Mouse (Mus musculus) heart, embryonic 13.5 days (tissue): Measurements from ENCODE around the gene Agbl4. TPM values are rescaled to one million over a fixed set of nuclear protein-coding genes. Genes with fewer than 3 reads are reported as not detected.

ENCODE experiments used
- ATAC-seq: fragments of 200-750 bp; cut with Nextera tagmentation; 2 replicates; pipeline ENCODE4 v1.8.0; 2017; ENCODE audit warnings: moderate TSS enrichment; ENCODE audit not compliant: insufficient number of reproducible peaks, low FRiP score, low TSS enrichment; ENCODE audit errors: extremely low read depth
- H3K27ac ChIP-seq: fragments of 300-500 bp; sonication (generic); replicated peaks from 2 replicates; pipeline ENCODE4 v1.5.1; 2015; ENCODE audit warnings: moderate library complexity, mild to moderate bottlenecking, inconsistent platforms
- H3K27me3 ChIP-seq: fragments of 300-500 bp; sonication (generic); replicated peaks from 2 replicates; pipeline ENCODE4 v1.6.1; 2015; ENCODE audit warnings: mild to moderate bottlenecking, inconsistent platforms
- H3K36me3 ChIP-seq: fragments of 300-500 bp; sonication (generic); 2 replicates; pipeline ENCODE4 v1.6.1; 2015; ENCODE audit warnings: mild to moderate bottlenecking, inconsistent platforms
- H3K4me1 ChIP-seq: fragments of 300-500 bp; sonication (generic); 2 replicates; pipeline ENCODE4 v1.6.1; 2015; ENCODE audit warnings: inconsistent platforms
- H3K4me2 ChIP-seq: fragments of 300-500 bp; sonication (generic); 2 replicates; pipeline ENCODE4 v1.6.1; 2015; ENCODE audit warnings: inconsistent platforms, mild to moderate bottlenecking, moderate library complexity
- H3K4me3 ChIP-seq: fragments of 300-500 bp; sonication (generic); 2 replicates; pipeline ENCODE4 v1.5.1; 2015; ENCODE audit warnings: moderate library complexity, mild to moderate bottlenecking, inconsistent platforms
- H3K9ac ChIP-seq: fragments of 300-500 bp; sonication (generic); 2 replicates; pipeline ENCODE4 v1.6.1; 2015; ENCODE audit warnings: inconsistent platforms, mild to moderate bottlenecking, moderate library complexity
- H3K9me3 ChIP-seq: fragments of 300-500 bp; sonication (generic); 2 replicates; pipeline ENCODE4 v1.6.1; 2016; ENCODE audit warnings: inconsistent platforms
- WGBS: fragments of 180-500 bp; shearing (Covaris S2); methylation state at CpG from one replicate; pipeline ENCODE4 v1.1.7; 2015; ENCODE audit warnings: mixed read lengths; 5-methylcytosine and 5-hydroxymethylcytosine counted together
- polyA plus RNA-seq: library from polyadenylated mRNA; unstranded; fragments of >200 nt; fragmentation: Nextera tagmentation; extraction: Ambion mirVana; gene quantifications from 2 replicates; pipeline ENCODE4 v1.2.1, GENCODE M21; 2015

The Agbl4 gene
- polyA plus RNA-seq, 1 experiment from 2014 or later: 0.94 TPM

GRCm38 (mm10) chr4:111638948-111639708 is 1241.7 kb downstream of the Agbl4 start:
- Histone ChIP-seq H3K27me3 (no peaks in the 10 kb centered on the region), H3K27ac (no peak overlapping the region)
- ATAC-seq: no peak

DNA sequence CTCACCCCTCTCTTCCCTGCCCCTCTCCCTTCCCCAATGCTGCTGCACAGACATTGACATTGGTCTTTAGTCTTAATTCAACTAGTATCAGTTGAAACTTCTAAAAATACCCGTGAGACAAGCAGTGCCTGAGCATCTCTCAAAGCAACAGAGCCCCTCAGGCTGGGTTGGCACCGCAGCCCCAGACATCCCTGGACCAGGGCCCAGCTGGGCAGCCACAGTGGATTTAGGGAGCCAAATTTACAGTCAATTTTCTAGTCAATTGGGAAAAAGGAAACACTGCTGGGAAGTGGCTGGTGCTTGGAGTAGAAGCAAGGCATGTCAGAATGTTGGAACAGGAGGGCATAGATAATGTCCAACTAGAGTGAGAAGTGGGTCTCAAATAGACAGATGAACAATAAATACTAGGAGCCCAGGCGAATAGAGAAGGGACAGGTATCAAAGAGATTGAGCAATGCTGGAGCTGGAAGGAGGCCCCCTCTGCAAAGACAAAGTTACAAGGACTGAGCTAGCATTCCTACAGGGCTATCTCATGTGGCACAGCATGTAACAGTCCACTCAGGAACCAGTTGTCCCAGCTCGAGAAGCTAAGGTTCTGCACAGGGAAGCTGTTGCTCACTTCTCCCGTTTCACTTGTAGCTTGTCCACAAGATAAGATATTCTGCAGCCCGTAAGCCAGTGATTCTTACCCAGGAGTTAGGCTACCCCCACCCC is 1247.8 kb downstream of the Agbl4 start:
- peak overlapping the region; percentile 55 for H3K4me2 ChIP-seq
- no peaks in the 10 kb centered on the region for H3K9me3 ChIP-seq
- H3K27me3 ChIP-seq: no peaks in the 10 kb centered on the region
- H3K36me3 ChIP-seq: no peaks in the 10 kb centered on the region
- peak overlapping the region; percentile 8; the same call in 1 of the 2 replicates for H3K9ac ChIP-seq
- no peak for ATAC-seq
- no peak overlapping the region for H3K27ac ChIP-seq
- peak overlapping the region; percentile 18; the same call in 1 of the 2 replicates for H3K4me3 ChIP-seq
- H3K4me1 ChIP-seq: peaks cover 7% of the 10 kb centered on the region
- 33% methylated on average over 6 of the region's 6 CpGs for WGBS

More at GRCm38 (mm10) chr4:111638948-111639708, 1241.7 kb downstream of the Agbl4 start:
- H3K9me3 ChIP-seq: no peaks in the 10 kb centered on the region
- H3K4me2 ChIP-seq: no peak overlapping the region
- H3K4me3 ChIP-seq: no peak overlapping the region
- no peaks in the 10 kb centered on the region for H3K4me1 ChIP-seq
- no peak overlapping the region for H3K9ac ChIP-seq
- 78% methylated on average over 5 of the region's 5 CpGs for WGBS
- H3K36me3 ChIP-seq: no peaks in the 10 kb centered on the region

DNA sequence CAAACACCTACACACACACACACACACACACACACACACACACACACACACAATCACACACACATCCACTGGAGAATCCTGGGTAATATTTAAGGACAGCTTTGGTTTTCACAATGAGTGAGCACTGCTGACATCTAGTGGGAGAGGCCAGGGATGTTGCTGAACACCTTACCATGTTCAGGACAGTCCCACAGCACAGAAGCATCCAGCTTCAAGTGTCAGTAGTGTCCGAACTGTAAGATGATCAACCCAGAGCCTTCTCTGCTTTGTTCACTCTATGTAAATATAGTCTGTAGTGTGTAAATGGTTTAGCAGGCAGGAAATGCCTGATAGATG is 1248.3 kb downstream of the Agbl4 start:
- H3K4me2 ChIP-seq: peak overlapping the region; percentile 55
- H3K9ac ChIP-seq: peak overlapping the region; percentile 8; the same call in 1 of the 2 replicates

GRCm38 (mm10) chr4:111653451-111653850 is 1256.0 kb downstream of the Agbl4 start:
- no peak for ATAC-seq
- no peak overlapping the region for H3K27ac ChIP-seq
- no peaks in the 10 kb centered on the region for H3K27me3 ChIP-seq
- peaks cover 6% of the 10 kb centered on the region; the same call in 1 of the 2 replicates for H3K4me1 ChIP-seq
- H3K4me2 ChIP-seq: no peak overlapping the region
- H3K9ac ChIP-seq: no peak overlapping the region
- H3K36me3 ChIP-seq: no peaks in the 10 kb centered on the region
- no peak overlapping the region for H3K4me3 ChIP-seq
- 16% methylated on average over 1 of the region's 1 CpGs for WGBS
- H3K9me3 ChIP-seq: no peaks in the 10 kb centered on the region

More for the DNA sequence above, 1248.3 kb downstream of the Agbl4 start:
- ATAC-seq: no peak
- H3K27me3 ChIP-seq: no peaks in the 10 kb centered on the region
- H3K27ac ChIP-seq: no peak overlapping the region
- WGBS: 35% methylated on average over 1 of the region's 1 CpGs
- H3K9me3 ChIP-seq: no peaks in the 10 kb centered on the region
- peak overlapping the region; percentile 18; the same call in 1 of the 2 replicates for H3K4me3 ChIP-seq
- no peaks in the 10 kb centered on the region for H3K36me3 ChIP-seq
- peaks cover 7% of the 10 kb centered on the region for H3K4me1 ChIP-seq

GRCm38 (mm10) chr4:111663730-111664129 is 1266.3 kb downstream of the Agbl4 start:
- Histone ChIP-seq H3K27ac (peak overlapping the region; percentile 60), H3K9ac (no peak overlapping the region), H3K4me2 (no peak overlapping the region), H3K27me3 (no peaks in the 10 kb centered on the region), H3K36me3 (no peaks in the 10 kb centered on the region), H3K4me1 (peaks cover 17% of the 10 kb centered on the region), H3K4me3 (no peak overlapping the region), H3K9me3 (no peaks in the 10 kb centered on the region)
- WGBS: 14% methylated on average over 1 of the region's 1 CpGs
- ATAC-seq: no peak

DNA sequence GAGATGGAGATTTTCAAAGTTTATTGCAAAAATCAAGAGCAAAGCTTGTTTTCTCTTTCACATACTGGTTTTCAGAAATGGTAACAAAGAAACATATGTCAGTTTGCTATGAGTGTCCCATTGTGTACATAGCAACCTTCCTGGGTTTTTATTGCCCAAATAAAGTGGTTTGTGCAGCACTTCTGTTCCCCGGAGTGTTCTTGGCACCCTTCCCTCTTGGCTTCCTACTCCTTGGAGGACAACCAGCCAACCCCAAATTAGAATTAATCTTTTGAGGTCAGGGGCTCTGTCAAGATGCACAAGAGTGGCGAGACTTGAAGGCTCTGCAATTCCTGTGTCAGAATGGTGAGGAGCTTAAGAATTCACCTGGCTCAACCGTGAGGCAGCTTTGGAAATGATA is 1266.7 kb downstream of the Agbl4 start:
- Histone ChIP-seq H3K27ac (peak overlapping the region; percentile 60; the same call in 1 of the 2 replicates), H3K4me2 (no peak overlapping the region), H3K4me3 (no peak overlapping the region), H3K9ac (no peak overlapping the region), H3K4me1 (peaks cover 17% of the 10 kb centered on the region), H3K9me3 (no peaks in the 10 kb centered on the region), H3K36me3 (no peaks in the 10 kb centered on the region), H3K27me3 (no peaks in the 10 kb centered on the region)
- WGBS: 21% methylated on average over 3 of the region's 3 CpGs
- ATAC-seq: no peak

DNA sequence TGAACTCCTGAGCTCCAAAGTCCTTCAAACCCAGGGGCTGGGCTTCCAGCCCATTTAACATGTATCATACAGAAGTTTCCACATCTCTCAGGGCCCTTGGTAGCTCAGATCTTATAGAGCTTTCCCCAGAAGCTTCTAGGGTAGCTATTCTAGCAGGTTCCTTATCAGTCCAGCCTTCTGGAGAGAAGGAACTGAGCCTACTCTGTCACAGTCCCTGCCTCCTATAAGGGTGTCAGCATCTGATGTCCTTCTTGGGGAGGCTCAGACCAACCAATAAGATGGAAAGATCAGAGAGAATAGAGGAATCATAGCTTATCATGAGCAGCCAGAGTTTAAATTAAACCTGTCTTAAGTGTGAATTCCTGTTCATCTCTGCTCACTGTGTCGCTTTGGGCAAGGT is 1269.3 kb downstream of the Agbl4 start:
- Histone ChIP-seq H3K27me3 (no peaks in the 10 kb centered on the region), H3K4me2 (no peak overlapping the region), H3K4me3 (no peak overlapping the region), H3K27ac (no peak overlapping the region), H3K36me3 (no peaks in the 10 kb centered on the region), H3K9me3 (no peaks in the 10 kb centered on the region), H3K4me1 (peaks cover 33% of the 10 kb centered on the region), H3K9ac (no peak overlapping the region)
- 48% methylated on average over 1 of the region's 1 CpGs for WGBS
- no peak for ATAC-seq

DNA sequence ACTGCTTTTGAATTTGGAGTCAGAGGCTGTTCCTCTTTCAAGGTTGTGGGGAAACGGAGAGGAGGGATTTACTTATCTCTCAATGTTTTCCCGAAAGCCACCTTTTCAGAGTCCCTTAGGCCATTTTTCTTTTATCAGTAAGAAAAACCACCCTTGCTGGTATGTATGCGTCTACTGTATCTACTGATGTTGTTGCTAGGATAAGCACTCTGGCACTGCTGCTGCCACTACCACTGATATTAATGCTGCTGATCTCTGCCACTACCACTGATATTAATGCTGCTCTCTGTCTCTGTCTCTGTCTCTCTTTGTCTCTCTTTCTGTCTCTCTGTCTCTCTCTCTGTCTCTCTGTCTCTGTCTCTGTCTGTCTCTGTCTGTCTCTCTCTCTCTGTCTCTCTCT is 1271.9 kb downstream of the Agbl4 start:
- H3K27me3 ChIP-seq: no peaks in the 10 kb centered on the region
- no peak overlapping the region for H3K27ac ChIP-seq
- H3K4me3 ChIP-seq: no peak overlapping the region
- 48% methylated on average over 3 of the region's 3 CpGs for WGBS
- no peak overlapping the region for H3K9ac ChIP-seq
- no peak overlapping the region for H3K4me2 ChIP-seq
- H3K9me3 ChIP-seq: no peaks in the 10 kb centered on the region
- H3K36me3 ChIP-seq: no peaks in the 10 kb centered on the region
- H3K4me1 ChIP-seq: peaks cover 21% of the 10 kb centered on the region
- ATAC-seq: no peak

DNA sequence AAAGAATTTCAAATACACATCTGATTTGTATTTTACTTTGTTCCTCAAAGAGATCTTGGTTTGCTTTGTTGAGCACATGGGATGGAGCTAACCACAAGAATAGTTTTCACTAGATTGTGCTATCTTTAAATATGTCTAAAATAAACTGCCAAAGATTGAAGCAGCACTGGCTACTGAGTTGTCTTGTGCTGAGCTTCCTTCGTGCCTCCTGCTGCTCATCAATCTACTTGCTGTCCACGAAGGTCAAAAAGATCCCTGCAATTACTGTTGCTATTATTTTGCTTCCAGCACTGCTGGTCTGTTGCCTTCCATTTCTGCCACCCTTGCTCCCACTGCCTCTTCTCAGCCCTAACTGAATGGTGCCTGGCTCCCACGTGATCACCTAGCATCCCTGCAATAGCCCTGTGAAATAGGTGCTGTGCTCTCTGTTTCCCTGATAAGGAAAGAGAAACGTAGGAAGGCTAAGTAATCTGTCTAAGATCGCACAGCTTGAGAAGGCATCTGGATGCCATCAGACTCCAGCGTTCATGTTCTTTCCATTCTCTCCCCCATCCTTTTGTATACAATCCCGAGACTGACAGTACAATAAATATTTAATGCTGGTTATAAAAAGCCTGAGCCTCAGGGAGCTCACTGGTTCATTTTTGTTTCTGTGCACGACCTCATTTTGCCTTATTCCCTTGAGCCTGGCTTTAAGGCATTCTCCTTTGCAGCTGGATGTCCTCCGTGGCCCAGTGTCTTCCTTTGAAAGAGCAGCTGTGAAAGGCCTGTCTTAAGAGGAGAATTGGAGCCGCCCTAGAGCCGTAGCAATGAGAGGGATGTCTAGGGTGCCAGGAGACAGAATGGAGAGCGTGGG is 1273.3 kb downstream of the Agbl4 start:
- WGBS: 17% methylated on average over 12 of the region's 12 CpGs
- ATAC-seq: no peak
- peak overlapping the region; percentile 34 for H3K27ac ChIP-seq

GRCm38 (mm10) chr4:111671440-111671839 is 1274.0 kb downstream of the Agbl4 start:
- Histone ChIP-seq H3K27ac (peak overlapping the region; percentile 34), H3K9me3 (no peaks in the 10 kb centered on the region)

More for the DNA sequence above, 1273.3 kb downstream of the Agbl4 start:
- no peaks in the 10 kb centered on the region for H3K36me3 ChIP-seq
- H3K27me3 ChIP-seq: no peaks in the 10 kb centered on the region
- H3K4me2 ChIP-seq: peak overlapping the region; percentile 33
- 0 out of 2 replicates have a peak overlapping the region, but pooled peaks have one; percentile 10 for H3K9ac ChIP-seq
- peaks cover 19% of the 10 kb centered on the region for H3K4me1 ChIP-seq
- H3K9me3 ChIP-seq: no peaks in the 10 kb centered on the region
- no peak overlapping the region for H3K4me3 ChIP-seq

GRCm38 (mm10) chr4:111673904-111674303 is 1276.4 kb downstream of the Agbl4 start:
- Histone ChIP-seq H3K36me3 (no peaks in the 10 kb centered on the region), H3K4me3 (no peak overlapping the region), H3K27me3 (no peaks in the 10 kb centered on the region), H3K4me1 (peaks cover 19% of the 10 kb centered on the region), H3K9ac (no peak overlapping the region), H3K27ac (no peak overlapping the region), H3K9me3 (no peaks in the 10 kb centered on the region), H3K4me2 (no peak overlapping the region)
- no peak for ATAC-seq

More at GRCm38 (mm10) chr4:111671440-111671839, 1274.0 kb downstream of the Agbl4 start:
- Histone ChIP-seq H3K4me3 (no peak overlapping the region), H3K9ac (0 out of 2 replicates have a peak overlapping the region, but pooled peaks have one; percentile 10), H3K4me2 (peak overlapping the region; percentile 33), H3K4me1 (peaks cover 19% of the 10 kb centered on the region), H3K27me3 (no peaks in the 10 kb centered on the region), H3K36me3 (no peaks in the 10 kb centered on the region)
- 34% methylated on average over 4 of the region's 4 CpGs for WGBS
- ATAC-seq: no peak
